Mouse (Mus musculus): Measurements from ENCODE around the gene Gtf2ird1.
A peak's percentile ranks its signal among the peaks of the same experiment; 100 is the strongest.
"Not testable (repeated sequence)": the region's sequence is repeated elsewhere in the genome, so short reads cannot be mapped to it uniquely, and the experiment has no call there.

Gene Gtf2ird1

GRCm38 (mm10) chr5:134410307-134410836 lies 46.1 kb downstream of the Gtf2ird1 start:
- no peak for DNase-seq (ENCODE audit: extremely low spot score, low spot score)

GRCm38 (mm10) chr5:134409606-134410306 lies 46.8 kb downstream of the Gtf2ird1 start:
- DNase-seq (ENCODE audit: extremely low spot score, low spot score), result no peak

- DNase-seq (ENCODE audit: extremely low spot score, low spot score), result no peak
Measured at GRCm38 (mm10) chr5:134408119-134408518, 48.4 kb downstream of the Gtf2ird1 start.

GRCm38 (mm10) chr5:134401841-134402240 lies 54.7 kb downstream of the Gtf2ird1 start:
- no peak for DNase-seq (ENCODE audit: extremely low spot score, low spot score)

- no peak for DNase-seq (ENCODE audit: extremely low spot score, low spot score)
Measured at GRCm38 (mm10) chr5:134397434-134398163, 58.9 kb downstream of the Gtf2ird1 start.

GRCm38 (mm10) chr5:134396519-134396918 lies 60.0 kb downstream of the Gtf2ird1 start:
- no peak for DNase-seq (ENCODE audit: extremely low spot score, low spot score)

GRCm38 (mm10) chr5:134394624-134395023 lies 61.9 kb downstream of the Gtf2ird1 start:
- peak; percentile 66 for DNase-seq (ENCODE audit: extremely low spot score, low spot score)

- no peak for DNase-seq (ENCODE audit: extremely low spot score, low spot score)
Measured at GRCm38 (mm10) chr5:134393624-134394023, 62.9 kb downstream of the Gtf2ird1 start.

GRCm38 (mm10) chr5:134385106-134385505 lies 71.4 kb downstream of the Gtf2ird1 start:
- DNase-seq (ENCODE audit: extremely low spot score, low spot score), result peak; percentile 68

- DNase-seq (ENCODE audit: extremely low spot score, low spot score), result no peak
Measured at GRCm38 (mm10) chr5:134375256-134375655, 81.3 kb downstream of the Gtf2ird1 start.

- DNase-seq (ENCODE audit: extremely low spot score, low spot score), result no peak
Measured at GRCm38 (mm10) chr5:134374546-134374945, 82.0 kb downstream of the Gtf2ird1 start.

- peak; percentile 34 for DNase-seq (ENCODE audit: extremely low spot score, low spot score)
Measured at GRCm38 (mm10) chr5:134373912-134374488, 82.5 kb downstream of the Gtf2ird1 start.

- DNase-seq (ENCODE audit: extremely low spot score, low spot score), result no peak
Measured at GRCm38 (mm10) chr5:134372926-134373658, 83.4 kb downstream of the Gtf2ird1 start.

GRCm38 (mm10) chr5:134371511-134372289 lies 84.8 kb downstream of the Gtf2ird1 start:
- no peak for DNase-seq (ENCODE audit: extremely low spot score, low spot score)

- DNase-seq (ENCODE audit: extremely low spot score, low spot score), result no peak
Measured at GRCm38 (mm10) chr5:134370831-134371230, 85.7 kb downstream of the Gtf2ird1 start.

GRCm38 (mm10) chr5:134359101-134359500 lies 97.4 kb downstream of the Gtf2ird1 start:
- DNase-seq (ENCODE audit: extremely low spot score, low spot score), result no peak

GRCm38 (mm10) chr5:134355372-134355771 lies 101.1 kb downstream of the Gtf2ird1 start:
- not testable (repeated sequence) for DNase-seq (ENCODE audit: extremely low spot score, low spot score)

GRCm38 (mm10) chr5:134353117-134353516 lies 103.4 kb downstream of the Gtf2ird1 start:
- DNase-seq (ENCODE audit: extremely low spot score, low spot score), result no peak

- no peak for DNase-seq (ENCODE audit: extremely low spot score, low spot score)
Measured at GRCm38 (mm10) chr5:134352527-134353001, 104.0 kb downstream of the Gtf2ird1 start.

GRCm38 (mm10) chr5:134350660-134351059 lies 105.9 kb downstream of the Gtf2ird1 start:
- DNase-seq (ENCODE audit: extremely low spot score, low spot score), result peak; percentile 45

Measured in neural tube, embryonic 10.5 days (tissue).